Mouse (Mus musculus) neural tube, embryonic 13.5 days (tissue): ENCODE results near the gene Dnah17. TPM values are rescaled to one million over a fixed set of nuclear protein-coding genes. Genes with fewer than 3 reads are reported as not detected.

ENCODE experiments used
- ATAC-seq: fragments of 200-750 bp; cut with Nextera tagmentation; 2 replicates; pipeline ENCODE4 v1.8.0; 2017; ENCODE audit warnings: low read depth, mild to moderate bottlenecking, moderate TSS enrichment, moderate library complexity
- H3K27ac ChIP-seq: fragments of 300-500 bp; sonication (generic); replicated peaks from 2 replicates; pipeline ENCODE4 v1.5.1; 2015; ENCODE audit warnings: moderate library complexity, mild to moderate bottlenecking, inconsistent platforms
- H3K27me3 ChIP-seq: fragments of 300-500 bp; sonication (generic); 2 replicates; pipeline ENCODE4 v1.6.1; 2015; ENCODE audit warnings: mild to moderate bottlenecking, inconsistent platforms
- H3K36me3 ChIP-seq: fragments of 300-500 bp; sonication (generic); 2 replicates; pipeline ENCODE4 v1.6.1; 2015; ENCODE audit warnings: mild to moderate bottlenecking, inconsistent platforms
- H3K4me1 ChIP-seq: fragments of 300-500 bp; sonication (generic); replicated peaks from 2 replicates; pipeline ENCODE4 v1.6.1; 2015; ENCODE audit warnings: inconsistent platforms
- H3K4me2 ChIP-seq: fragments of 300-500 bp; sonication (generic); 2 replicates; pipeline ENCODE4 v1.6.1; 2015; ENCODE audit warnings: inconsistent platforms, mild to moderate bottlenecking, moderate library complexity
- H3K4me3 ChIP-seq: fragments of 300-500 bp; sonication (generic); 2 replicates; pipeline ENCODE4 v1.5.1; 2015; ENCODE audit warnings: mild to moderate bottlenecking, inconsistent platforms
- H3K9ac ChIP-seq: fragments of 300-500 bp; sonication (generic); 2 replicates; pipeline ENCODE4 v1.6.1; 2015; ENCODE audit warnings: moderate library complexity, mild to moderate bottlenecking, inconsistent platforms
- H3K9me3 ChIP-seq: fragments of 300-500 bp; sonication (generic); 2 replicates; pipeline ENCODE4 v1.6.1; 2016; ENCODE audit warnings: inconsistent platforms
- WGBS: fragments of 180-500 bp; shearing (Covaris S2); methylation state at CpG from one replicate; pipeline ENCODE4 v1.1.7; 2015; 5-methylcytosine and 5-hydroxymethylcytosine counted together
- polyA plus RNA-seq: library from polyadenylated mRNA; unstranded; fragments of >200 nt; fragmentation: Nextera tagmentation; extraction: Ambion mirVana; gene quantifications from 2 replicates; pipeline ENCODE4 v1.2.1, GENCODE M21; 2015

Dnah17 gene
- polyA plus RNA-seq, 1 experiment from 2014 or later = 0.22 TPM

DNA sequence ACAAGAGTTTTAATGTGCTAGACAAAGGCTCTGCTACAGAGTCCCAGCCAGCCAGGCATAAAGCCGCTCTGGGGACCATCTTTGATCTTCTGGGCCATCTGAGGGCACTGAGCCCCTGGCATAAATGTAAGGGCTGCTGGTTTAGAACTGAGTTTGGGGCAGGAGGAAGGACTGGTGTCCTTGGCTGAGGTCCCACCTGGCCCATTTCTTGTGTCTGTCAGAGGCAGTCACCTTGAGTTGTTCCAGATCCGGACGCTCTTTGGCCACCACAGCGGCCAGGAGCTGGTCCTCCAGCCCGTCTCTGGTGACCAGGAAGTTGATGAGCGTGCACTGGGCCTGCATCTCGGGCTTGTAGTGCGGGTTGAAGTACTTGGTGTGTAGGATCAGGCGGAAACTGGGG lies 87.6 kb downstream of the Dnah17 start:
- H3K4me1 ChIP-seq = peaks cover 13% of the 10 kb centered on the region
- WGBS = 88% methylated on average over 9 of the region's 9 CpGs
- ATAC-seq = no peak
- H3K27me3 ChIP-seq = no peaks in the 10 kb centered on the region
- no peak overlapping the region for H3K27ac ChIP-seq
- no peak overlapping the region for H3K4me2 ChIP-seq
- H3K36me3 ChIP-seq = no peaks in the 10 kb centered on the region
- no peak overlapping the region for H3K9ac ChIP-seq
- H3K4me3 ChIP-seq = no peak overlapping the region
- no peaks in the 10 kb centered on the region for H3K9me3 ChIP-seq

DNA sequence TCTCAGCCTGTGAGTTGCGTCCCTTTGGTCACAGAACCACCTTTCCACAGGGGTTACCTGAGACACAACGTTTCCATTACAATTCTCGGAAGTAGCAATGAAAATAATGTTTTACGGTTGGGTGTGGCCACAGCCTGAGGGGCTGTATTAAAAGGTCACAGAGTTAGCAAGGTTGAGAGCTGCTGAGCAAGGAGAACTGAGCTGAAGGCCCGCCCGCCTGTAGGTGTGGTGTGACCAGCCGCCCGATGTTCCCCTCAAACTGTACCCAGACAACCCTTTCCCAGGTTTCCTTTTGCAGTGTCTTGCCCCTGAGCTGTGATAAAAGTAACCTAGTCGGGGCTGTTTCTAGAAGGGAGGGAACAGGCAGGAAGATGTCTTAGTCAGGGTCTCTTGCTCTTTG lies 95.4 kb downstream of the Dnah17 start:
- Histone ChIP-seq H3K9ac (no peak overlapping the region), H3K9me3 (peaks cover 8% of the 10 kb centered on the region; the same call in 1 of the 2 replicates), H3K4me3 (no peak overlapping the region), H3K4me1 (no peaks in the 10 kb centered on the region), H3K4me2 (no peak overlapping the region), H3K36me3 (peaks cover 16% of the 10 kb centered on the region), H3K27ac (no peak overlapping the region), H3K27me3 (no peaks in the 10 kb centered on the region)
- 82% methylated on average over 9 of the region's 9 CpGs for WGBS
- no peak for ATAC-seq

DNA sequence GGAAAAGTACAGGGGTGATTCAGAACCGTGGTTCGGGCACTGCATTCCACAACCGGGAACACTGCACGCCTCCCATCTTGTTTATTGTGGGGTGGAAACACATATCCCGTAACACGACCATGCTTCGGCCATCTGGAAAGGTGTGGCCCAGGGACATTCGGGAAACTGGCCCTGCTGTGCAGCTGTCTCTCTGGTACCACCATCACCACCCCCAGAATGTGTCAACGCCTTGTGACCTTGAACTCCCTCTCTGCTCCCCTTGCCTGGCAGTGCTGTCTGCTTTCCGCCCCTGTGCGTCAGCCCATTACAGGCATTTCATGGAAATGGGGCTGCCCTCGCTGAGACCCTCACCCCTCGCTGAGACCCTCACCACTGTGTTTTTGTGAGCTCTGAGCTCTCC lies 96.0 kb downstream of the Dnah17 start:
- ATAC-seq = no peak
- H3K4me2 ChIP-seq = no peak overlapping the region
- H3K4me1 ChIP-seq = no peaks in the 10 kb centered on the region
- H3K9me3 ChIP-seq = peaks cover 8% of the 10 kb centered on the region; the same call in 1 of the 2 replicates
- no peaks in the 10 kb centered on the region for H3K27me3 ChIP-seq
- H3K27ac ChIP-seq = no peak overlapping the region
- no peak overlapping the region for H3K9ac ChIP-seq
- WGBS = 85% methylated on average over 13 of the region's 13 CpGs
- peaks cover 16% of the 10 kb centered on the region for H3K36me3 ChIP-seq
- no peak overlapping the region for H3K4me3 ChIP-seq

DNA sequence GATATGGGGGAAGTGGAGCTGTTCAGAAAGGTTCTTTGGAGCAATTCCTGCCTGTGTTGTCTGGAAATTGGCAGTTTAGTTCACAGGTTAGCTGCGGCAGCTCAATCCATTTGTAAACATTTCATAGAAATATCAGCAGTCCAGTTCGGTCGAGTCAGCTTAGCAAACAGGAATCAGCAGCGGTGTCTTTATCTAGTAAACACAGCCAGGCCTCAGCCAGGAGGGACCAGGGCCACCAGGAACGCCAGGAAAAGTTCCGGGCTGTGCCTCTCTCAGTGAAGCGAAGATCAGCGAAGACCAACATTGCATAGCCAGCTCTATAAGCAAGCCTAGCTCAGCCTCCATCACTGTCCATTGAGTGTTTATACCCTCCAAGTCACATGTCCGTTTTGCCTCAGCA lies 99.3 kb downstream of the Dnah17 start:
- no peak overlapping the region for H3K27ac ChIP-seq
- peaks cover 8% of the 10 kb centered on the region; the same call in 1 of the 2 replicates for H3K9me3 ChIP-seq
- WGBS = 93% methylated on average over 9 of the region's 9 CpGs
- no peak overlapping the region for H3K9ac ChIP-seq
- H3K4me3 ChIP-seq = no peak overlapping the region
- no peak for ATAC-seq
- H3K36me3 ChIP-seq = peaks cover 32% of the 10 kb centered on the region
- H3K27me3 ChIP-seq = no peaks in the 10 kb centered on the region
- H3K4me2 ChIP-seq = no peak overlapping the region
- no peaks in the 10 kb centered on the region for H3K4me1 ChIP-seq

DNA sequence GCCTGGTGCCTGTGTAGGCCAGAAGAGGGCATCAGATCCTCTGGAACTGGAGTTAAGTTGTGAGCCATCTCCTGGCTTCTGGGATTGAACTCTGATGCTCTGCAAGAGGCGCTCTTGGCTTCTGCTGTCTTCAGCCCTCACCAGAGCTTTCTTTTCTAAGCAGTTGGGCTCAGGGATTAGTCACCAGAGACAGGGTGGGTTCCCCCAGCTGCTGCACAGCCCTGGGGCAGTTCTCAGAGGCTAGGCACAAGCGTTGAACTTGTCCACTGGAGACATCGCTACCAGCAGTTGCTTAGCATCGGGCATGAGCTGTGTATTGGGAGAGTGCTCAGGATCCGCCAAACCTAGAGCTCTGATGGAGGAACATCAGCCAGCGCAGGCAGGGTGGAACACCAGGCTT lies 101.3 kb downstream of the Dnah17 start:
- H3K27ac ChIP-seq = no peak overlapping the region
- 92% methylated on average over 6 of the region's 6 CpGs for WGBS
- H3K4me1 ChIP-seq = no peaks in the 10 kb centered on the region
- H3K9me3 ChIP-seq = peaks cover 8% of the 10 kb centered on the region; the same call in 1 of the 2 replicates
- H3K27me3 ChIP-seq = no peaks in the 10 kb centered on the region
- no peak overlapping the region for H3K9ac ChIP-seq
- no peak for ATAC-seq
- peaks cover 49% of the 10 kb centered on the region for H3K36me3 ChIP-seq
- H3K4me3 ChIP-seq = no peak overlapping the region
- no peak overlapping the region for H3K4me2 ChIP-seq

DNA sequence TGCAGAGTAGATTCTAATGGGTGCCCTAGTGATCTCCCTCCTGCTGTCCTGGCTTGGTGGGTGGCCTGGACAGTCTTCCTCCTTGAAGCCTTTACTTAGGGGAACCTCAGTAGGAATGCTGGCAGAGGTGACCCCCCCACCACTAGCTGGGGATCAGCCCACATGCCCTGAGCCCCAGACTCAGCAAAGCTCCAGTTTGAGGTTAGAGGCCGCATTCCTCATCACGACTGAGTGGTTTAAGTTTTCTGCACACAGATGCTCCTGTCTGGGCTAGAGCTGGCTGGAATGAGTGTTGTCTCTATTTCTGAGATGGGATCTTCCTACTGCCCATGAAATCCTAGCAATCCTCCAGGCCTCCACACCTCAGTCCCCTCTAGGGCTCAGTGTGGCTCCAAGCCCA lies 106.3 kb downstream of the Dnah17 start:
- H3K36me3 ChIP-seq = peaks cover 61% of the 10 kb centered on the region
- H3K4me1 ChIP-seq = no peaks in the 10 kb centered on the region
- no peak overlapping the region for H3K27ac ChIP-seq
- no peak for ATAC-seq
- H3K4me2 ChIP-seq = no peak overlapping the region
- H3K4me3 ChIP-seq = no peak overlapping the region
- H3K9me3 ChIP-seq = no peaks in the 10 kb centered on the region
- no peak overlapping the region for H3K9ac ChIP-seq
- no peaks in the 10 kb centered on the region for H3K27me3 ChIP-seq
- 68% methylated on average over 2 of the region's 2 CpGs for WGBS

DNA sequence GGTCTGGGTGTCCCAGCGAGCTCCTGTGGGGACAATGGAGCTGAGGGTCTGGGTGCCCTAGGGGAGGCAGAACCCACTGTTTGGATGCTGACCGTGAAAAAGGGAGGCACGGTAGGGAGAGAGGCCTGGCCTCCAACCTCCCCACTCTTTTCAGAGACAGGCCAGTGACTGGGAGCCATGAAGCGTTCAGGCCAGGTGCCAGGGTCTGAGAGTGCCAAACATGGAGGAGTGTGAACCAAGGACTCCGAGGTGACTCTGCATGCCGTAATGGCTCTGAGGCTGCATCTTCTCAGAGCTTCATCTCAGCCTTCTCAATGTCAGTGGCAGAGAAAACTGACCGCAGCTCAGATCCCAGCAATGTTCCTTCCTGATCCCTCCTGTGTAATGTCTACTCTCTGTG lies 107.0 kb downstream of the Dnah17 start:
- Histone ChIP-seq H3K27ac (no peak overlapping the region), H3K36me3 (peaks cover 64% of the 10 kb centered on the region), H3K27me3 (no peaks in the 10 kb centered on the region), H3K9me3 (no peaks in the 10 kb centered on the region), H3K4me3 (no peak overlapping the region), H3K4me1 (no peaks in the 10 kb centered on the region), H3K4me2 (no peak overlapping the region), H3K9ac (no peak overlapping the region)
- 95% methylated on average over 7 of the region's 7 CpGs for WGBS
- no peak for ATAC-seq

DNA sequence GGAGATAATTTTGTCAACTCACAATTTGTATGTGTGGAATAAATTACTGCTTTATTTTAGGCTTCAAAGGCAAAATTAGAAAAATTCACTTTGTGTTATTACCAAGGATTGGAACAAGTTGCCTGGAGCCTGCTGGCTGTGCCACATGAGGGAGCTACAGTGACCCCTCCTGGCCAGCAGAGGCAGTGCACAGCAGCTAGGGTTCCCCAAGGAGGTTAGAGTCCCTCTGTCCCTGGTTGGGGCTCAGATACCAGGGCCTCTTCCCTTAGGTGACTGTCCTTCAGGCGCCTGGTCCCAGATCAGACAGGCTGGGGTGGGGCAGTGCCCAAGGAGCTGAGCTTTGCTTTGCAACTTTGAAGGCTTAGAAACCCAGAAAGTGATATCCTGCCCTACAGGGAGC lies 108.6 kb downstream of the Dnah17 start:
- no peak overlapping the region for H3K4me2 ChIP-seq
- no peak overlapping the region for H3K27ac ChIP-seq
- no peak for ATAC-seq
- no peak overlapping the region for H3K4me3 ChIP-seq
- no peaks in the 10 kb centered on the region for H3K27me3 ChIP-seq
- no peaks in the 10 kb centered on the region for H3K9me3 ChIP-seq
- 50% methylated on average over 1 of the region's 1 CpGs for WGBS
- H3K36me3 ChIP-seq = peaks cover 66% of the 10 kb centered on the region
- no peaks in the 10 kb centered on the region for H3K4me1 ChIP-seq
- no peak overlapping the region for H3K9ac ChIP-seq

DNA sequence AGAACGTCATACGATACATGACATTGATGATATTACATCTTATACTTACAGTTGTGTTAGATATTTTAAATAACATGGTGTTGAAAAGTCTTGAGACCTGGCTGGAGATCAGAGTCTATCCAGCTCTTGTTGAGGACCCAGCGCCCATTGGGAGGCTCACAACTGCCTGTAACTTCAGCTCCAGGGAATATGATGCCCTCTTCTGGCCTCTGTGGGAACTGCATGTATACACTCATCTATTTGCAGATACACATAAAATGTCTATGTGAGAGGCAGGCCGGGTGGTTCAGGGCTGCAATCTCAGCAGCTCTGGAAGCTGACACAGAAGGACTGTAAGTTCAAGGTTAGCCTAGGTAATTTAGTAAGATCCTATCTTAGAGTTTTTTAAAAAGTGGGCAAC lies 112.1 kb downstream of the Dnah17 start:
- no peak for ATAC-seq
- Histone ChIP-seq H3K4me1 (no peaks in the 10 kb centered on the region; the same call in 1 of the 2 replicates), H3K4me2 (no peak overlapping the region), H3K27ac (no peak overlapping the region), H3K27me3 (no peaks in the 10 kb centered on the region), H3K9me3 (no peaks in the 10 kb centered on the region), H3K36me3 (peaks cover 57% of the 10 kb centered on the region), H3K4me3 (no peak overlapping the region), H3K9ac (no peak overlapping the region)
- WGBS = 94% methylated on average over 4 of the region's 4 CpGs

DNA sequence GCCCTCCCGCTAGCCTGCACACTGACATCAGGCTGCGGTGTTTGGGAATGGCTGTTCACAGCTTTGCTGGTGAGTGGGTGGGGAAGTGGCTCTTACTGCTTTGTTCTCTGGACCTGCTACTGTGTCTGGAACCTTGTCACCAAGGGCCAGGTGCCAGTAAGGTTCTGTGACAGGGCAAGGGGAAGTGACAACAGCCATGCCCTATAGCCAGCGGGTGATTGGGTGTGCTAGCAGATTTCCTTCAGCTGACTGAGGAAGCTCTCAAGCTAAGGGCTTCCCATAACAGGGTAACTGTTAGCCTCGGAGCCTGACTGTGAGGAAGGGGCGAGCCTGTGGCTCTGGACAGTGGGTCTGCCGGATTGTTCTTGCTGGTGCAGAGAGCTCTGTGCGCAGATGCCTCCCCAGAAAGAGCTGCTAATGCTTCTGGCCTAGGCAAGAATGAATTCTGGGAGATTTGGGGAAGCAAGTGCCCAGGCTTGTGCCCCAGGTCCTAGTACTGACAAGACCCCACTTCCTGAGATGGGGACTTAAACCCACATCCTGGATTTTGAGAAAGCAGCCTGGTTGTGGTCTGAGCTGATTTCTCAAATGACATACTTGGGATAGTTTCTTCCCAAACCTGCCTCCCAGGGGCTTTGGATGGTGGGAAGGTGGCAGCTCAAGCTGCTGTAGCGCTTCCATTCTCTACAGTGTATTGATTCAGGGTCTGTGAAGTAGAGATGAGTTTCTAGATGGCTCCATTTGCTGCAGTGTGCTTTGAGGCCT lies 114.9 kb downstream of the Dnah17 start:
- whole genome bisulfite sequencing = 95% methylated on average over 8 of the region's 8 CpGs
- Histone ChIP-seq H3K9me3 (no peaks in the 10 kb centered on the region), H3K4me3 (no peak overlapping the region), H3K4me1 (peaks cover 9% of the 10 kb centered on the region), H3K4me2 (no peak overlapping the region), H3K36me3 (peaks cover 50% of the 10 kb centered on the region), H3K27me3 (no peaks in the 10 kb centered on the region), H3K27ac (no peak overlapping the region), H3K9ac (no peak overlapping the region)
- ATAC-seq = no peak

DNA sequence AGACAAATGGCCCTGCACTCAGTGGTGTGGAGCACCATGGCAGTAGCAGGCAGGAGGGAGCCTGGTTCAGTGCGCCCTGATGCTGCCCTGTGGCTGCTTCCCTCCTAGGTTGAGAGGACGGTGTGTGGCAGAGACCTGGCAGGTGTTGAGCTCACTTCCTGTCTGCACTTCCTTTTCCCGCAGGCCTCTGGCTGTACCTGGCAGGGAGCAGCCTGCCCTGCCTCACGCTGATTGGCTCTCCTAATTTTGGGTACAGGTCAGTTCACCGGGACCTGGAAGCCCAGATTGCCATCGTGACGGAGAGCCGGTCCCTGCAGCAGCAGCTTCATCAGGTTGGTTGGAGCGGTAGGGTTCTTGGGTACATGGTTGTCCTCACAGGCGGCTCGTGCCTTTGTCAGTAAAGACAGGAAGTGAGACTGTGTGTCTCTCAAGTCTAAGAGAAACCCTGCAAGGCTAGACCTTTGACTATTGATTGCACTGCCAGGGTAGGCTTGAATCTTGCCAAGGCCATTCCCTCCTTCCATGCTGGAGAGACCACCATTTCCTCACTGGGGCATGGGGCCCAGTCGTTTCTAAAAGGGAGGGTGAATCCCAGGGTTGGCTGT lies 115.9 kb downstream of the Dnah17 start:
- Histone ChIP-seq H3K4me3 (no peak overlapping the region), H3K9ac (no peak overlapping the region), H3K4me1 (peaks cover 19% of the 10 kb centered on the region), H3K9me3 (no peaks in the 10 kb centered on the region), H3K27me3 (no peaks in the 10 kb centered on the region), H3K36me3 (peaks cover 42% of the 10 kb centered on the region), H3K4me2 (no peak overlapping the region), H3K27ac (no peak overlapping the region)
- no peak for ATAC-seq
- WGBS = 85% methylated on average over 12 of the region's 12 CpGs

DNA sequence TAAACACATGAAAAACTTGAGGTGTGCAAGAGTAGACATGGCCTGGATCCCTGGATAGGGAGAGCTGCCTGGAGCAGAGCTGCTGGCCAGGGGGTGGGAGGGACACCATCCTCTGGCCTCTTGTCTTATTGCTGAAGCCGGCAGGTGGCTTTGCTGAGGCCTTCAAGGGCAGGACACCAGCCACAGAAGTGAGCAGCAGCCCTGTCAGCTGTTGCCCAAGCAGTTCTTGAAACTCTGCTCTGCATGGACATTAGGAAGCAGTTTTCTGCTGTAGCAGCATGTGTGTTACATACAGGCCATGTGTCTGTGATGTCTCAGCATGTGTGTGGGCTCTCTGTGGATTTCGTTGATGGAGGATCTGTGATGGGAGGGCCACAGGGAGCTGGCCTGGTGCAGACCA lies 117.1 kb downstream of the Dnah17 start:
- 81% methylated on average over 2 of the region's 2 CpGs for WGBS
- ATAC-seq = no peak
- no peak overlapping the region for H3K27ac ChIP-seq

DNA sequence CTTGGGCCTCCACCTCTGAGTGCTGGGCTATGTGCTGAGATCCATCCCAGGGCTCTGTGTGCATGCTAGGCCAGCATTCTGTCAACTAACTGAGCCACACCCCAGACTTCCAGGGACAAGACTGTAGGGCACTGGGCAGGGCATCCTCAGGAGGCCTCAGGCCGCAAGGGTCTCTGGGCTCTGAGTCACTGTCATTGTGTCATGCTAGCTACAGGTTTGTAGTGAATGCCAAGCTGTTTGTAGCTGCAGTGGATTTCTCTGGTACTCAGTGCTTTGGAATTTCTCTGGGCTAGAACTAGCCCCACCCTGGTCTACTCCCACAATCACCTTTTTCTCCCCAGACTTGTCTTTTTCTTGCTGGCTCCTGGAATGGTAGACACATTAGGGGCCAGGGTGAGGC lies 117.8 kb downstream of the Dnah17 start:
- 91% methylated on average over 1 of the region's 1 CpGs for WGBS

More for the DNA sequence above, 117.1 kb downstream of the Dnah17 start:
- H3K36me3 ChIP-seq = peaks cover 33% of the 10 kb centered on the region
- no peak overlapping the region for H3K4me3 ChIP-seq
- no peak overlapping the region for H3K4me2 ChIP-seq
- H3K4me1 ChIP-seq = peaks cover 30% of the 10 kb centered on the region
- no peaks in the 10 kb centered on the region for H3K9me3 ChIP-seq
- no peaks in the 10 kb centered on the region for H3K27me3 ChIP-seq
- no peak overlapping the region for H3K9ac ChIP-seq

More for the DNA sequence above, 117.8 kb downstream of the Dnah17 start:
- no peaks in the 10 kb centered on the region for H3K9me3 ChIP-seq
- H3K4me1 ChIP-seq = peaks cover 35% of the 10 kb centered on the region
- H3K4me3 ChIP-seq = no peak overlapping the region
- ATAC-seq = no peak
- H3K4me2 ChIP-seq = no peak overlapping the region
- H3K27ac ChIP-seq = no peak overlapping the region
- H3K36me3 ChIP-seq = peaks cover 26% of the 10 kb centered on the region
- no peaks in the 10 kb centered on the region for H3K27me3 ChIP-seq
- no peak overlapping the region for H3K9ac ChIP-seq
